Comparison of ENCODE assay signal across 9 mouse cellular contexts in the genomic region with DNA sequence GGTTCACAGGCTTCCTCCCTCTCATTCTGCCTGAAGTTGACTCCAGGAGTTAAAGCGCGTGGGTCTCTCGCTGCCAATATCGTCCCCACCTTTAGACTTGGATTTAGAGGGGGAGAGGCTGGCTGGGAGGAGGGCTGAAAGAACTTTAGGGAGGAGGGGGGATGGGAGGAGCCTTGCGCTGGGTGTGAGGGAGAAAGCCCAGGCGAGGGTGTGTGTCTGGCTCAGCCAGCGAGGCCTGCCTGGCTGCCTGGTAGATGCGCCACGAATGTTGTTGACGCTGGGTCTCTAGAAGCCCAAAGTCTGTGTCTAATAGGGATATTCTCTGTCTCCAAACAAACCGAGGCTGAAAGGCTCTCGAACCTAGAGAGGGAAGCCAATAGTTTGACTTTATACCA. TPM values are rescaled to one million over a fixed set of nuclear protein-coding genes. Genes with fewer than 3 reads are reported as not detected.
DNase-seq lines count a peak whose midpoint lies in the region; ATAC-seq and TF ChIP-seq lines count a peak whose summit lies in the region.
"Had no signal": no experiment of that assay in that cellular context is flagged by ENCODE, and none has a peak within 500 bp of the region (broad histone marks: within the 10 kb centered on the region; RNA-seq: fewer than 3 reads in every experiment).

No protein-coding gene starts in this region.

- no peak for DNase-seq in liver, embryonic 11.5 days (ENCODE audit: low spot score)
- DNase-seq in liver, result no peak
- DNase-seq in cerebellum, adult 2 months, result peak; percentile 48 to 50
- DNase-seq in gastrocnemius, postnatal 10 days, result peak; percentile 52
- DNase-seq in lung, postnatal 4 days, result peak; percentile 65 to 78
- DNase-seq in layer of hippocampus, adult 9-10 months (ENCODE audit: low spot score), result no peak
- DNase-seq in adrenal gland, postnatal 10 days, result no peak

- no peaks in the 10 kb centered on the region for H3K36me3 ChIP-seq in liver, embryonic 11.5 days (ENCODE audit: control insufficient read depth, insufficient read depth, low read length)
- H3K36me3 ChIP-seq in kidney, embryonic 14.5 days (ENCODE audit: control insufficient read depth, insufficient read depth, low read length), result no peaks in the 10 kb centered on the region

- peaks cover 80% of the 10 kb centered on the region for H3K27me3 ChIP-seq in liver, embryonic 11.5 days (replicated peaks; ENCODE audit: control insufficient read depth, insufficient read depth, low read length)
- no peaks in the 10 kb centered on the region for H3K27me3 ChIP-seq in cerebellum, adult 2 months (ENCODE audit: control insufficient read depth, insufficient read depth, low read length)
- peaks cover 6% of the 10 kb centered on the region; the same call in 1 of the 2 replicates for H3K27me3 ChIP-seq in kidney, embryonic 14.5 days (ENCODE audit: control insufficient read depth, insufficient read depth, low read length)

- 11% methylated on average over 12 of the region's 12 CpGs for WGBS in liver, embryonic 11.5 days
- WGBS in cerebellum, adult 2 months, result 18% methylated on average over 12 of the region's 12 CpGs
- WGBS in kidney, embryonic 14.5 days, result 12% methylated on average over 12 of the region's 12 CpGs

- no peaks in the 10 kb centered on the region for H3K9me3 ChIP-seq in liver, embryonic 11.5 days (ENCODE audit: control insufficient read depth, low read length)
- H3K9me3 ChIP-seq in kidney, embryonic 14.5 days (ENCODE audit: control insufficient read depth, low read length), result no peaks in the 10 kb centered on the region

- no peak overlapping the region for H3K9ac ChIP-seq in liver, embryonic 11.5 days (ENCODE audit: low read depth, low read length)
- peak overlapping the region; percentile 64; the same call in 1 of the 2 replicates for H3K9ac ChIP-seq in kidney, embryonic 14.5 days (ENCODE audit: low read depth, low read length)

- H3K4me2 ChIP-seq in liver, embryonic 11.5 days, result peak overlapping the region; percentile 89
- peak overlapping the region; percentile 96 for H3K4me2 ChIP-seq in kidney, embryonic 14.5 days (replicated peaks; ENCODE audit: low read depth, low read length)

- ATAC-seq in liver, embryonic 11.5 days (replicated peaks; ENCODE audit: low FRiP score), result no peak
- peak; percentile 47; the same call in 1 of the 2 replicates for ATAC-seq in kidney, embryonic 14.5 days (ENCODE audit: low FRiP score, low TSS enrichment)

- peaks cover 19% of the 10 kb centered on the region for H3K4me1 ChIP-seq in liver, embryonic 11.5 days (replicated peaks; ENCODE audit: control insufficient read depth, insufficient read depth, low read length)
- H3K4me1 ChIP-seq in cerebellum, adult 2 months (ENCODE audit: control insufficient read depth, insufficient read depth, low read length), result no peaks in the 10 kb centered on the region
- H3K4me1 ChIP-seq in kidney, embryonic 14.5 days (ENCODE audit: control insufficient read depth, insufficient read depth, low read length), result peaks cover 31% of the 10 kb centered on the region

- H3K27ac ChIP-seq in liver, embryonic 11.5 days (ENCODE audit: low read depth, low read length), result 0 out of 2 replicates have a peak overlapping the region, but pooled peaks have one; percentile 19
- H3K27ac ChIP-seq in cerebellum, adult 2 months (ENCODE audit: insufficient read depth, low read length), result 0 out of 2 replicates have a peak overlapping the region, but pooled peaks have one; percentile 75
- peak overlapping the region; percentile 49; the same call in 1 of the 2 replicates for H3K27ac ChIP-seq in kidney, embryonic 14.5 days (ENCODE audit: low read depth, low read length)
- H3K27ac ChIP-seq: macrophage had no signal

- no peak for TF ChIP-seq CTCF in cerebellum, adult 2 months (IDR thresholded peaks at IDR 0.05; ENCODE audit: borderline replicate concordance, insufficient read depth, low read depth, low read length)

- H3K4me3 ChIP-seq in liver, embryonic 11.5 days (ENCODE audit: low read depth, low read length), result peak overlapping the region; percentile 59; the same call in 1 of the 2 replicates
- H3K4me3 ChIP-seq in cerebellum, adult 2 months (replicated peaks; ENCODE audit: insufficient read depth, low read depth, low read length), result peak overlapping the region; percentile 70
- H3K4me3 ChIP-seq in kidney, embryonic 14.5 days (ENCODE audit: low read length), result peak overlapping the region; percentile 49; the same call in 1 of the 2 replicates

- TF ChIP-seq POLR2A in cerebellum, adult 2 months (IDR thresholded peaks at IDR 0.05; ENCODE audit: borderline replicate concordance, insufficient read depth, low read length), result no peak

RNA-seq across cellular contexts. Expression of a gene that starts 0.8 kb away (rescaled TPM):
- polyA plus RNA-seq in liver, embryonic 11.5 days (2014; fragmentation: Nextera tagmentation; extraction: Ambion mirVana), result 11.1 and 11.5 TPM in 2 replicates
- polyA plus RNA-seq in cerebellum, adult 2 months (2012; rRNA removed), result 12.8 and 12.9 TPM in 2 replicates
- total RNA-seq in gastrocnemius, postnatal 10 days (2021), result 10 to 100 TPM; 12.4 to 22.2 TPM
- polyA plus RNA-seq in kidney, embryonic 14.5 days (2014; fragmentation: Nextera tagmentation; extraction: Ambion mirVana), result 17.9 and 23.9 TPM in 2 replicates
- 10 to 100 TPM; 22.7 to 30.3 TPM for total RNA-seq in adrenal gland, postnatal 10 days (2021)

RNA-seq across cellular contexts. Expression of a gene that starts 12.3 kb away (rescaled TPM):
- polyA plus RNA-seq in liver, embryonic 11.5 days (2014; fragmentation: Nextera tagmentation; extraction: Ambion mirVana), result 0.13 TPM in 1 of 2 replicates, not detected in the other
- polyA plus RNA-seq in cerebellum, adult 2 months (2012; rRNA removed), result 0.13 and 0.15 TPM in 2 replicates
- total RNA-seq in gastrocnemius, postnatal 10 days (2021), result not detected
- polyA plus RNA-seq in kidney, embryonic 14.5 days (2014; fragmentation: Nextera tagmentation; extraction: Ambion mirVana), result 0.37 and 0.84 TPM in 2 replicates
- not detected for total RNA-seq in adrenal gland, postnatal 10 days (2021)
- polyA plus RNA-seq: macrophage had no signal

RNA-seq across cellular contexts. Expression of a gene that starts 21.2 kb away (rescaled TPM):
- polyA plus RNA-seq in liver, embryonic 11.5 days (2014; fragmentation: Nextera tagmentation; extraction: Ambion mirVana), result 58.8 and 60.7 TPM in 2 replicates
- polyA plus RNA-seq in cerebellum, adult 2 months (2012; rRNA removed), result 60.9 and 62.3 TPM in 2 replicates
- total RNA-seq in gastrocnemius, postnatal 10 days (2021), result 10 to 100 TPM; 16.1 to 17.6 TPM
- 53.7 and 65.3 TPM in 2 replicates for polyA plus RNA-seq in kidney, embryonic 14.5 days (2014; fragmentation: Nextera tagmentation; extraction: Ambion mirVana)
- total RNA-seq in adrenal gland, postnatal 10 days (2021), result 10 to 100 TPM; 29.0 to 29.4 TPM

RNA-seq across cellular contexts. Expression of a gene that starts 26.3 kb away (rescaled TPM):
- 3.9 and 4.1 TPM in 2 replicates for polyA plus RNA-seq in liver, embryonic 11.5 days (2014; fragmentation: Nextera tagmentation; extraction: Ambion mirVana)
- 5.2 and 8.4 TPM in 2 replicates for polyA plus RNA-seq in cerebellum, adult 2 months (2012; rRNA removed)
- total RNA-seq in gastrocnemius, postnatal 10 days (2021), result 1 to 10 TPM in 1 of 2 experiments, under 1 TPM in 1; 0.59 to 1.3 TPM
- polyA plus RNA-seq in kidney, embryonic 14.5 days (2014; fragmentation: Nextera tagmentation; extraction: Ambion mirVana), result 1.1 and 1.7 TPM in 2 replicates
- 1 to 10 TPM; 6.4 to 7.1 TPM for total RNA-seq in adrenal gland, postnatal 10 days (2021)

RNA-seq across cellular contexts. Expression of a gene that starts 38.0 kb away (rescaled TPM):
- 50.6 and 54.2 TPM in 2 replicates for polyA plus RNA-seq in liver, embryonic 11.5 days (2014; fragmentation: Nextera tagmentation; extraction: Ambion mirVana)
- 0.62 and 0.86 TPM in 2 replicates for polyA plus RNA-seq in cerebellum, adult 2 months (2012; rRNA removed)
- 1 to 10 TPM; 5.3 to 7.8 TPM for total RNA-seq in gastrocnemius, postnatal 10 days (2021)
- polyA plus RNA-seq in kidney, embryonic 14.5 days (2014; fragmentation: Nextera tagmentation; extraction: Ambion mirVana), result 33.6 and 35.2 TPM in 2 replicates
- 10 to 100 TPM in 1 of 2 experiments, 1 to 10 TPM in 1; 8.8 to 11.9 TPM for total RNA-seq in adrenal gland, postnatal 10 days (2021)

Comparison
In these comparisons a context has a peak if more than half of its experiments do, and no peak if none do; other contexts are left out.
1. DNase-seq: peak in cerebellum, adult 2 months (2 of 2), gastrocnemius, postnatal 10 days (single experiment) and lung, postnatal 4 days (2 of 2); none in liver, embryonic 11.5 days (single experiment), liver (single experiment), layer of hippocampus, adult 9-10 months (single experiment) and adrenal gland, postnatal 10 days (single experiment).
2. H3K27ac ChIP-seq: peak in every context shown above with its lines; median percentile 75 in cerebellum, adult 2 months; 49 in kidney, embryonic 14.5 days; 19 in liver, embryonic 11.5 days.
3. Peak in every context shown above with its lines, with median percentiles within 50 percentile points of each other: H3K4me3 ChIP-seq.